Mouse (Mus musculus) embryonic facial prominence, embryonic 14.5 days (tissue): ENCODE results near the gene Zbtb38. TPM values are rescaled to one million over a fixed set of nuclear protein-coding genes. Genes with fewer than 3 reads are reported as not detected.

Source experiments
- ATAC-seq: fragments of 200-750 bp; cut with Nextera tagmentation; 2 replicates; pipeline ENCODE4 v1.8.0; 2017; ENCODE audit warnings: low read depth, moderate number of reproducible peaks, moderate TSS enrichment
- DNase-seq: peaks from one replicate; pipeline ENCODE4 v3.0.0-alpha.2; 2015; ENCODE audit warnings: low spot score
- H3K27ac ChIP-seq: fragments of 300-500 bp; sonication (generic); replicated peaks from 2 replicates; pipeline ENCODE4 v1.5.1; 2014; ENCODE audit warnings: low read depth, mild to moderate bottlenecking, low read length, moderate library complexity
- H3K27me3 ChIP-seq: fragments of 300-500 bp; sonication (generic); replicated peaks from 2 replicates; pipeline ENCODE4 v1.6.1; 2014; ENCODE audit warnings: low read length; ENCODE audit not compliant: control insufficient read depth, insufficient read depth
- H3K36me3 ChIP-seq: fragments of 300-500 bp; sonication (generic); 2 replicates; pipeline ENCODE4 v1.6.1; 2014; ENCODE audit warnings: low read length, mixed read lengths; ENCODE audit not compliant: control insufficient read depth, insufficient read depth
- H3K4me1 ChIP-seq: fragments of 300-500 bp; sonication (generic); 2 replicates; pipeline ENCODE4 v1.6.1; 2014; ENCODE audit warnings: antibody characterized with exemption, low read length; ENCODE audit not compliant: control insufficient read depth, insufficient read depth
- H3K4me2 ChIP-seq: fragments of 300-500 bp; sonication (generic); 2 replicates; pipeline ENCODE4 v1.6.1; 2014; ENCODE audit warnings: low read depth, mild to moderate bottlenecking, low read length, moderate library complexity, mixed read lengths
- H3K4me3 ChIP-seq: fragments of 300-500 bp; sonication (generic); 2 replicates; pipeline ENCODE4 v1.5.1; 2014; ENCODE audit warnings: low read depth, mild to moderate bottlenecking, low read length
- H3K9ac ChIP-seq: fragments of 300-500 bp; sonication (generic); 2 replicates; pipeline ENCODE4 v1.6.1; 2014; ENCODE audit warnings: low read depth, mild to moderate bottlenecking, low read length, moderate library complexity, mixed read lengths
- H3K9me3 ChIP-seq: fragments of 300-500 bp; sonication (generic); 2 replicates; pipeline ENCODE4 v1.6.1; 2016; ENCODE audit warnings: low read length; ENCODE audit not compliant: control insufficient read depth
- WGBS: fragments of 180-500 bp; shearing (Covaris S2); extraction: QIAGEN DNeasy Blood & Tissue Kit; methylation state at CpG from one replicate; pipeline ENCODE4 v1.1.7; 2014; 5-methylcytosine and 5-hydroxymethylcytosine counted together
- polyA plus RNA-seq: library from polyadenylated mRNA; unstranded; fragments of >200 nt; fragmentation: Nextera tagmentation; extraction: Ambion mirVana; gene quantifications from 2 replicates; pipeline ENCODE4 v1.2.1, GENCODE M21; 2014

Gene Zbtb38
- polyA plus RNA-seq, 1 experiment from 2014 or later, result 18.1 TPM

DNA sequence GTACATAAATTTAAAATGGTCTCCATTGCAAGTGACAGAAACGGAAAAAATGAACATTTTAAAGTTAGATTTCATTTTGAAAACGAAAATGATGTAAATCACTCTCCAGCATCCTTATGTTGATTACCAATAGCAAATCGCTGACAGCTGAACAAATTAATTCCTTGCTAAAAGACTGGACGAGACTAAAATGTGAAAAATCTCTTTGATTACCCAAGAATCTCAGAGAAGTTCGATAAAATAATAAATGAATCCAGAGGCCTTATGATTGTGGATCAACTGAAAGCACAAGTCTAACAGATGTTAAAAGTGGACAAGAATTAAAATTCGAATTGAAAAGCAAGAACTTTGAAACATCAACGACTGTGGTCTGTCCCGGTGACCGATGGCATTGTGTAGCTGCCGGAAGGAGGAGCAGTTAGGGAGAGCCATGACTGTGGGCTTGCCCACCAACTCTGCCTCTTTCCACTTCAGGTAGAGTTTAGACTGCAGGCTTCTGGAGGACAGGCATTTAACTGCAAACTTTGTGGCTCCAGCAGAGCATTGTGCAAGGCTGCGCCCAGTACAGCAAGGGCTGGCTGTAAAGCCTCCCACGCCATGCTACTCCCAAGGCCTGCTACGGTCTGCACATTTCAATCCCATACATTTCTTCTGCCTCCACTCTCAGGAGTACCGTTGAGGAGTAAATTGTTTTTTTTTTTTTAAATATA, 35.7 kb downstream of the Zbtb38 start:
- Histone ChIP-seq H3K9ac (no peak overlapping the region), H3K9me3 (no peaks in the 10 kb centered on the region), H3K36me3 (peaks cover 5% of the 10 kb centered on the region; the same call in 1 of the 2 replicates), H3K4me3 (no peak overlapping the region), H3K4me2 (no peak overlapping the region), H3K4me1 (peaks cover 8% of the 10 kb centered on the region; the same call in 1 of the 2 replicates), H3K27me3 (no peaks in the 10 kb centered on the region), H3K27ac (no peak overlapping the region)
- WGBS, result 88% methylated on average over 14 of the region's 14 CpGs
- no peak for DNase-seq
- ATAC-seq, result no peak

DNA sequence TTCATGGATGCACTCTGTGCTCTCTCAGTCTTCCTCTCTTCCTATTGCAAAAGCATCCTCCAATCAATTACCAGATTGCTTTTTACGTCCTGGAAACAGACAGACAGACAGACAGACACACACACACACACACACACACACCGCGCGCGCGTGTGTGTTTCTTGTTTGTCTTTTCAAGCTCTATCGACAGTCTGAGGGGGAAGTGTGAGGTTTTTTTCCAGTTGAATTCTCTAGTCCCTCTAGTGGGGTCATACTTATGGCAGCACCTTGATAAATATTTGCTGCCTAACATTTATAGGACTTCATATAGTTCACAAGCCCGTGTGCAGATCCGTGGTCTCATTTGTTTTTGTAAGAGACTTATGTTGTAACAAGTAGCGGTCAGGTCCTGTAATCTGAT, 36.5 kb downstream of the Zbtb38 start:
- Histone ChIP-seq H3K4me3 (no peak overlapping the region), H3K4me2 (no peak overlapping the region), H3K9ac (no peak overlapping the region), H3K27ac (no peak overlapping the region), H3K36me3 (peaks cover 5% of the 10 kb centered on the region; the same call in 1 of the 2 replicates), H3K4me1 (peaks cover 8% of the 10 kb centered on the region; the same call in 1 of the 2 replicates), H3K27me3 (no peaks in the 10 kb centered on the region), H3K9me3 (no peaks in the 10 kb centered on the region)
- 80% methylated on average over 10 of the region's 10 CpGs for WGBS
- DNase-seq (no peak), ATAC-seq (no peak)

DNA sequence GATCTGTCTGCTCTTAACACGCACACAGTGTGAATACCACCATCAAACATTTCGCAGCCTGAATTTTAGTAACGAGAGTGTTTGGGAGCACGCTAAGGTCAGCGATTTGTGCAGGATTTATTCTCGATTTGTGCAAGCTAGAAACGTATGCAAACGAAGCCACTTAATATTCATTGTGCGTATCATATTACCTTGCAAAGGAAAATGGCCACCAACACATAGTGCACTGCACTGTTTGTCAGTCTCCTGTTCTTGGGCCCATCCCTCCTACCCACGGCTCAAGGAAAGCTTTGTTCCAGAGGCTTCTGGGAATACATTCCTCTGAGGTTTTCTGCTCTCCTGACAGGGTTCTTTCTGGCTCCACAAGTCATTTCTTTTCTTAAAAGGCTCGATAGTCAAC, 37.5 kb downstream of the Zbtb38 start:
- 75% methylated on average over 11 of the region's 11 CpGs for WGBS
- Histone ChIP-seq H3K27ac (no peak overlapping the region), H3K4me3 (no peak overlapping the region), H3K9ac (no peak overlapping the region), H3K27me3 (no peaks in the 10 kb centered on the region), H3K9me3 (no peaks in the 10 kb centered on the region), H3K36me3 (peaks cover 5% of the 10 kb centered on the region; the same call in 1 of the 2 replicates), H3K4me1 (peaks cover 6% of the 10 kb centered on the region; the same call in 1 of the 2 replicates), H3K4me2 (no peak overlapping the region)
- DNase-seq, result no peak
- no peak for ATAC-seq

DNA sequence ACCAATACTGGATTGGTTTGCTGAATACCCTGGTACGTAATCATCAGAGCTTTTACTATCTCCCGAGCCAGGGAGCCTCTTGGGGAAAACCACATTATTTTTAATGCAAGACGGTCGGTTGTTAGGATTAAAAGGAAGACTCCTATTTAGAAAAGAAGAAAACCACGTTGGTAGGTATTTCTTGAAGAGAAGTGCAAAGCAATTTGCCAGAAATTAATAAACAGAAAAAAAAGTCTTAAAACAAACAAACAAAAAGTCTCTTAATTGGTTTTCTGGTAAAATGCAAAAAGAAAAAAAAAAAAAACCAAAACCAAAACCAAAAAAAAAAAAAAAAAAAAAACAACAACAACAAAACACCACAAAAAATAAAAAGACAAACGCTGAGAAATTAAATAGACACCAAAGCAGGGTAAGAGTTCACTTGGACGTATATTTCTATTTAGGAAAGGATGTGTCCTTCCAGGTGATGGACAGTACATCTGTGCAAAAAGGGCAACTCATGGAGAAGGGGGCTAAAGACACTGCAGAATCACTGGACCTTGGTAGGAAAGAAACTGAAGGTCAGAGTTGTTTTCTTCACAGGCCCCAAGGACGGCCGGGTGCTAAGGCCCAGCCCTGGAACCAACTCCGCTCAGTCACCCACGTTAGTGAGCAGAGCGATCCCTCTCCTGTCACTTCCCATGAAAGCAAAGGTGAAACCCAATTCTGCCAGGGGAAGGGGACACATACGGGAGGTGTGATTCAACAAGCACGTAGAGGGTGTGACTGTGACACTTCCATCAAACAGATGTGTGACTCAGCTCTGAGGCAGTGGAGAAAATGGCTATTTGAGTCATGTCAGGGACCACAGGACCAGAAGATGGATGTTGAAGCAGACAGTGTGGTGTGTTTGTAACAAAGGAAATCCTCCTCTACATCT, 38.9 kb downstream of the Zbtb38 start:
- H3K27me3 ChIP-seq, result no peaks in the 10 kb centered on the region
- peaks cover 1% of the 10 kb centered on the region; the same call in 1 of the 2 replicates for H3K4me1 ChIP-seq
- peaks cover 5% of the 10 kb centered on the region; the same call in 1 of the 2 replicates for H3K36me3 ChIP-seq
- no peaks in the 10 kb centered on the region for H3K9me3 ChIP-seq
- no peak for ATAC-seq
- no peak for DNase-seq
- 76% methylated on average over 14 of the region's 14 CpGs for WGBS
- no peak overlapping the region for H3K27ac ChIP-seq
- no peak overlapping the region for H3K4me3 ChIP-seq
- H3K4me2 ChIP-seq, result no peak overlapping the region
- no peak overlapping the region for H3K9ac ChIP-seq

DNA sequence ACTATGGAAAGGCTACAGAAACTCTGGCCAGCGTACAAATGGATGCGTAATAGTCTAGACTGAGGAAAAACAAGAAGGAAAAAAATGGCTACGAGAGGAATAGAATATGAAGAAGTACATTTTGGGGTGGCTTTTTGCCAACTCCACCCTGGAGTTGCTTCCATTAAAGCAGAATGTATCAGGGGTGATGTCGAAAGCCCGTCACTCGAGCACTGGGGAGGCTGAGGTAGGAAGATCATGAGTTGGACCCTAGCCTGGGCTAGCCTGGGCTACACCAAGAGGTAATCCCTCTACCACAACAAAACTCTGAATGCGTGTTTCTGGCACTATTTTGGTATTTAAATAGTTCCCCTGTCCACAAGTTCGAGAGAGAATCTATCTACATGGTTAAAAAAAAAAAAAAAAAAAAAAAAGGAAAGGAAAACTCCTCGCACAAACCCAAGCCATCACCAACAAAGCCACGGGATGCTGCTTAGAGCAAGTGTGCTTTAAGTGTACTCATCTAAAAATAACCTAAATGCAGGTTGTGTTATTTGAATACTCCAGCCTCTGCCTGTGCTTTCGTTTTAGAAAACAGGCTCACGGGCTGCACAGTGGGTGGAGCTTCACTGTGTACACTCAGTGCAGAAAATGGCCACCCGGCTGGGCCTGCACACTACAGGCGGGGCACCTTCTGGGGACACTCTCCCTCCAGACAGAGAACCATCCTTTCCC, 39.7 kb downstream of the Zbtb38 start:
- 0 out of 2 replicates have a peak, but pooled peaks have one; percentile 48 for ATAC-seq
- peak; percentile 60 for DNase-seq

DNA sequence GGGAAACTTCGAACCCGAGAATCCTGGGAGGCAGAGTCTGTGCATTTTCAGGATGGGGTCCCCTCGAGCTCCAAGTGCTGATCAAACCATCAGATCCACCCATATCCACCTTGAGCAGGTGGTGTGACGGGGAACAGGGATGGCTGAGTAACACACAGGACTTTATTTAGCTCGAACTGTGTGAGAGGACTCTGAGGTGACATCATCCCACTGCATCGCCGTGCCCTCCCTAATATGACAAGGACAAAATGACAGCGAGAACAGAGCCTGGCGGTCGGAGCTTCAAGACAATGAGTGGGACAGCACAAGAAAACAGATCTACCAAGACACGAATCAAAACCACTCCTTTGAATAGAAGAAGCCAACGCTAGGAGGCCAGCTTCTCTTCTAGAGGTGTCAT, 40.6 kb downstream of the Zbtb38 start:
- WGBS, result 90% methylated on average over 12 of the region's 12 CpGs
- DNase-seq (no peak), ATAC-seq (no peak)
- H3K4me3 ChIP-seq, result no peak overlapping the region
- H3K4me1 ChIP-seq, result no peaks in the 10 kb centered on the region
- no peak overlapping the region for H3K27ac ChIP-seq
- no peaks in the 10 kb centered on the region for H3K27me3 ChIP-seq
- no peak overlapping the region for H3K4me2 ChIP-seq
- no peak overlapping the region for H3K9ac ChIP-seq
- no peaks in the 10 kb centered on the region for H3K9me3 ChIP-seq
- no peaks in the 10 kb centered on the region for H3K36me3 ChIP-seq

More for the DNA sequence above, 39.7 kb downstream of the Zbtb38 start:
- no peaks in the 10 kb centered on the region for H3K4me1 ChIP-seq
- H3K9me3 ChIP-seq, result no peaks in the 10 kb centered on the region
- no peak overlapping the region for H3K4me3 ChIP-seq
- WGBS, result 80% methylated on average over 14 of the region's 14 CpGs
- H3K27me3 ChIP-seq, result no peaks in the 10 kb centered on the region
- H3K4me2 ChIP-seq, result no peak overlapping the region
- no peak overlapping the region for H3K27ac ChIP-seq
- H3K36me3 ChIP-seq, result peaks cover 5% of the 10 kb centered on the region; the same call in 1 of the 2 replicates
- no peak overlapping the region for H3K9ac ChIP-seq

DNA sequence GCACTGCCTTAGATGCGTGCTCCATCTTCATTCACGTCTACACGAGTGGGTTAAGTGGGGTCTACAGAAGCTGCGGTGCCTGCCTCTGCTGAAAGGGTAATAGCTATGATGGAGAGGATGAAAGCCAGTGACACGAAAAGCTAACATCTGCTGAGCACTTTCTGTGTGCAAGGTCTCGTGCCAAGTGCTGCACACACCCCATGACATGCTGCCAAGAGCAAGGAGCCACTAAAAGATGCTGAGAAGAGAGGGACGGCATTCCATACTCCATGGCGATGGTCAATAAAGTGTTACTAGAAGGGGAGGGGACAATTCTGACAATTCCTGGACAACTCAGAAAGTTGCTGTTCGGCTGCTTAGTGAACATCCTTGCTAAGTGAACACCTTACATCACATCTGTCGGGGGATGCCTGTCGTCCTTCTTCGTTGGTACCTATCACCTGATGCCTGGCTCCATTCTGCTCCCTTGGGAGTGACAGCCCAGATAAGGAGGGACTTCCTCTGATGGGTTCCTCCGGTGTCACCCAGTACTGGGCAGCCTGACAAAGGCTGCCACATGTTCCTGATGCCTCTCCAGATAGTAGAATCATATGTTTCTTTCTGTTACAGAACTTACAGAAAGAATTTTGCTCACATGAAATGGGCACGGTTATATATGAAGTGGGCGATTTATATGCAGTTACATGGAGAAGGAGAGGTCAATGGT, 42.2 kb downstream of the Zbtb38 start:
- DNase-seq (no peak), ATAC-seq (no peak)
- Histone ChIP-seq H3K27me3 (no peaks in the 10 kb centered on the region), H3K4me2 (no peak overlapping the region), H3K4me1 (no peaks in the 10 kb centered on the region), H3K9ac (no peak overlapping the region), H3K36me3 (no peaks in the 10 kb centered on the region), H3K4me3 (no peak overlapping the region), H3K27ac (no peak overlapping the region), H3K9me3 (no peaks in the 10 kb centered on the region)
- 88% methylated on average over 15 of the region's 15 CpGs for WGBS

DNA sequence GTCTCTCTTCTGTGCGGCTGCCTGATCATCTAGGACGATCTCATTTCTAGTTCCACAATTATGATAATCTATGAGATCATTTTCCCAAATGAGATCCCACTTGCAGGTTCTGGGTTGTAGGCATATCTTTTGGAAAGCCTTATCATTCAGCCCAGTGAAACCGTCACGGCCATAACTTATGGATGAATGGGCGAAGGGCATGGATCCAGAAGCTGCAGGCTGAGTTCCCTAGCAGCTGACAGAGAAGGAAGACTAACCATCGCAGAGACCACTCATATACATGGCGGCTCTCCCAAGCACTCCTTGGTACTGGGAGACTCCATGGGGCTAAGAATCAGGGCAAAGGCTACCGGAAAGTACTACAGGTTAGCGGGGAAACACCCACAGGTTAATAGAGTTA, 43.7 kb downstream of the Zbtb38 start:
- no peak overlapping the region for H3K27ac ChIP-seq
- no peak overlapping the region for H3K4me2 ChIP-seq
- no peaks in the 10 kb centered on the region for H3K27me3 ChIP-seq
- WGBS, result 96% methylated on average over 9 of the region's 9 CpGs
- H3K4me3 ChIP-seq, result no peak overlapping the region
- ATAC-seq (no peak), DNase-seq (no peak)
- H3K9ac ChIP-seq, result no peak overlapping the region
- H3K36me3 ChIP-seq, result no peaks in the 10 kb centered on the region
- no peaks in the 10 kb centered on the region for H3K9me3 ChIP-seq
- no peaks in the 10 kb centered on the region for H3K4me1 ChIP-seq
